Mouse (Mus musculus) midbrain, embryonic 10.5 days (tissue): ENCODE results near the gene Dnajb9. TPM values are rescaled to one million over a fixed set of nuclear protein-coding genes. Genes with fewer than 3 reads are reported as not detected.

Source experiments
- DNase-seq: peaks from one replicate; pipeline ENCODE4 v3.0.0-alpha.2; 2017; ENCODE audit warnings: low spot score
- H3K27ac ChIP-seq: fragments of 300-500 bp; sonication (generic); replicated peaks from 2 replicates; pipeline ENCODE4 v1.5.1; 2016; ENCODE audit warnings: mild to moderate bottlenecking
- H3K27me3 ChIP-seq: fragments of 300-500 bp; sonication (generic); 2 replicates; pipeline ENCODE4 v1.6.1; 2016; ENCODE audit warnings: low read depth, mild to moderate bottlenecking; ENCODE audit not compliant: poor library complexity, severe bottlenecking
- H3K36me3 ChIP-seq: fragments of 300-500 bp; sonication (generic); 2 replicates; pipeline ENCODE4 v1.6.1; 2016; ENCODE audit warnings: mild to moderate bottlenecking, moderate library complexity
- H3K4me1 ChIP-seq: fragments of 300-500 bp; sonication (generic); 2 replicates; pipeline ENCODE4 v1.6.1; 2016
- H3K4me3 ChIP-seq: fragments of 300-500 bp; sonication (generic); 2 replicates; pipeline ENCODE4 v1.5.1; 2016; ENCODE audit warnings: mild to moderate bottlenecking, moderate library complexity
- H3K9me3 ChIP-seq: fragments of 300-500 bp; sonication (generic); replicated peaks from 2 replicates; pipeline ENCODE4 v1.6.1; 2016; ENCODE audit warnings: mild to moderate bottlenecking
- WGBS: fragments of 180-500 bp; shearing (Covaris S2); methylation state at CpG from one replicate; pipeline ENCODE4 v1.1.7; 2016; 5-methylcytosine and 5-hydroxymethylcytosine counted together
- microRNA-seq: library from miRNA; unstranded; fragments of <30 nt; microRNA quantifications from one replicate; pipeline ENCODE4, GENCODE M21; 2017
- polyA plus RNA-seq: library from polyadenylated mRNA; unstranded; fragments of >200 nt; fragmentation: Nextera tagmentation; extraction: Ambion mirVana; gene quantifications from 2 replicates; pipeline ENCODE4 v1.2.1, GENCODE M21; 2016

Gene Dnajb9
- polyA plus RNA-seq, 1 experiment from 2014 or later, result 17.6 TPM

- Histone ChIP-seq H3K4me3 (no peak overlapping the region), H3K27ac (no peak overlapping the region), H3K27me3 (no peaks in the 10 kb centered on the region), H3K36me3 (peaks cover 11% of the 10 kb centered on the region), H3K9me3 (no peaks in the 10 kb centered on the region), H3K4me1 (no peaks in the 10 kb centered on the region)
- 74% methylated on average over 4 of the region's 4 CpGs for WGBS
- DNase-seq, result no peak
These were observed 12.1 kb downstream of the Dnajb9 start for GRCm38 (mm10) chr12:44197873-44198525.

- Histone ChIP-seq H3K4me1 (peaks cover 9% of the 10 kb centered on the region), H3K9me3 (no peaks in the 10 kb centered on the region), H3K36me3 (no peaks in the 10 kb centered on the region), H3K27me3 (no peaks in the 10 kb centered on the region), H3K4me3 (no peak overlapping the region), H3K27ac (no peak overlapping the region)
- WGBS, result 71% methylated on average over 9 of the region's 9 CpGs
- peak; percentile 28 for DNase-seq
These were observed 28.8 kb downstream of the Dnajb9 start for GRCm38 (mm10) chr12:44181081-44181982.

GRCm38 (mm10) chr12:44177038-44177355, 33.1 kb downstream of the Dnajb9 start:
- Histone ChIP-seq H3K4me3 (no peak overlapping the region), H3K4me1 (peaks cover 13% of the 10 kb centered on the region), H3K36me3 (no peaks in the 10 kb centered on the region), H3K27ac (no peak overlapping the region), H3K27me3 (no peaks in the 10 kb centered on the region), H3K9me3 (no peaks in the 10 kb centered on the region)
- 66% methylated on average over 2 of the region's 2 CpGs for WGBS
- peak; percentile 17 for DNase-seq

- 69% methylated on average over 10 of the region's 10 CpGs for WGBS
- H3K4me1 ChIP-seq, result peaks cover 13% of the 10 kb centered on the region
- H3K9me3 ChIP-seq, result no peaks in the 10 kb centered on the region
- no peaks in the 10 kb centered on the region for H3K36me3 ChIP-seq
- H3K4me3 ChIP-seq, result no peak overlapping the region
- DNase-seq, result no peak
- H3K27me3 ChIP-seq, result no peaks in the 10 kb centered on the region
- peak overlapping the region; percentile 72 for H3K27ac ChIP-seq
These were observed 33.6 kb downstream of the Dnajb9 start for GRCm38 (mm10) chr12:44176331-44177037.

- H3K27me3 ChIP-seq, result no peaks in the 10 kb centered on the region
- H3K27ac ChIP-seq, result no peak overlapping the region
- DNase-seq, result no peak
- no peaks in the 10 kb centered on the region for H3K9me3 ChIP-seq
- H3K4me3 ChIP-seq, result no peak overlapping the region
- H3K4me1 ChIP-seq, result no peaks in the 10 kb centered on the region
- no peaks in the 10 kb centered on the region for H3K36me3 ChIP-seq
These were observed 43.2 kb downstream of the Dnajb9 start for GRCm38 (mm10) chr12:44166949-44167348.

- no peaks in the 10 kb centered on the region for H3K27me3 ChIP-seq
- H3K9me3 ChIP-seq, result 0 out of 2 replicates have a peak, but pooled peaks cover 3% of the 10 kb centered on the region
- no peak overlapping the region for H3K4me3 ChIP-seq
- DNase-seq, result no peak
- no peak overlapping the region for H3K27ac ChIP-seq
- 78% methylated on average over 1 of the region's 1 CpGs for WGBS
- H3K4me1 ChIP-seq, result no peaks in the 10 kb centered on the region
- no peaks in the 10 kb centered on the region for H3K36me3 ChIP-seq
These were observed 50.8 kb downstream of the Dnajb9 start for GRCm38 (mm10) chr12:44159349-44159748.

Small RNAs within 50 kb of the gene (microRNA-seq; reads per million reads assigned to microRNA genes)
- not detected for gene Mir5627

Other genes starting within 250 kb of the Dnajb9 start
- 55.7 and 67.0 TPM in 2 replicates for gene Pnpla8, start 11.0 kb upstream of the Dnajb9 start, polyA plus RNA-seq
- 31.8 and 51.7 TPM in 2 replicates for gene Nrcam, start 118.6 kb upstream of the Dnajb9 start, polyA plus RNA-seq